Mouse (Mus musculus) yolk sac, embryonic 10.5 days (tissue): ENCODE results near the gene Slamf7.
"Not testable (repeated sequence)": the region's sequence is repeated elsewhere in the genome, so short reads cannot be mapped to it uniquely, and the experiment has no call there.

Experiments used
- DNase-seq: peaks from one replicate; pipeline ENCODE4 v3.0.0-alpha.2; 2017; ENCODE audit warnings: low spot score

Slamf7 gene

GRCm38 (mm10) chr1:171652734-171653133, at the start of gene Slamf7:
TSS of gene Slamf7 (minus strand) at chr1:171653035.
- DNase-seq, result no peak

- DNase-seq, result no peak
Observed at GRCm38 (mm10) chr1:171698983-171699382, 46.1 kb upstream of the Slamf7 start.

GRCm38 (mm10) chr1:171693918-171694317, 41.1 kb upstream of the Slamf7 start:
- no peak for DNase-seq

- DNase-seq, result no peak
Observed at GRCm38 (mm10) chr1:171687320-171687719, 34.5 kb upstream of the Slamf7 start.

GRCm38 (mm10) chr1:171684923-171685322, 32.1 kb upstream of the Slamf7 start:
- no peak for DNase-seq

GRCm38 (mm10) chr1:171681531-171682299, 28.9 kb upstream of the Slamf7 start, which contains the start of gene Cd48:
TSS of gene Cd48 (plus strand) at chr1:171682009.
- no peak for DNase-seq

GRCm38 (mm10) chr1:171681009-171681408, 28.2 kb upstream of the Slamf7 start:
- DNase-seq, result no peak

GRCm38 (mm10) chr1:171677721-171678120, 24.9 kb upstream of the Slamf7 start:
- DNase-seq, result no peak

GRCm38 (mm10) chr1:171674467-171674866, 21.6 kb upstream of the Slamf7 start:
- no peak for DNase-seq

- no peak for DNase-seq
Observed at GRCm38 (mm10) chr1:171672854-171673475, 20.1 kb upstream of the Slamf7 start.

- DNase-seq, result not testable (repeated sequence)
Observed at GRCm38 (mm10) chr1:171672451-171672850, 19.6 kb upstream of the Slamf7 start.

GRCm38 (mm10) chr1:171667160-171667559, 14.3 kb upstream of the Slamf7 start:
- no peak for DNase-seq

- no peak for DNase-seq
Observed at GRCm38 (mm10) chr1:171666350-171666749, 13.5 kb upstream of the Slamf7 start.

GRCm38 (mm10) chr1:171663757-171664156, 10.9 kb upstream of the Slamf7 start:
- DNase-seq, result no peak

- DNase-seq, result no peak
Observed at GRCm38 (mm10) chr1:171661482-171661881, 8.6 kb upstream of the Slamf7 start.

GRCm38 (mm10) chr1:171660423-171660822, 7.6 kb upstream of the Slamf7 start:
- no peak for DNase-seq

- no peak for DNase-seq
Observed at GRCm38 (mm10) chr1:171658561-171658991, 5.7 kb upstream of the Slamf7 start.

- DNase-seq, result no peak
Observed at GRCm38 (mm10) chr1:171648840-171649239, 4.0 kb downstream of the Slamf7 start.

GRCm38 (mm10) chr1:171647716-171648115, 5.1 kb downstream of the Slamf7 start:
- no peak for DNase-seq

- no peak for DNase-seq
Observed at GRCm38 (mm10) chr1:171646429-171646940, 6.3 kb downstream of the Slamf7 start.

GRCm38 (mm10) chr1:171643612-171644011, 9.2 kb downstream of the Slamf7 start:
- DNase-seq, result no peak

GRCm38 (mm10) chr1:171640796-171641195, 12.0 kb downstream of the Slamf7 start:
- no peak for DNase-seq

- DNase-seq, result no peak
Observed at GRCm38 (mm10) chr1:171638686-171639085, 14.1 kb downstream of the Slamf7 start.
